Mouse (Mus musculus) brain, embryonic 14.5 days (tissue): ENCODE data around the gene Myo1f. TPM values are rescaled to one million over a fixed set of nuclear protein-coding genes. Genes with fewer than 3 reads are reported as not detected.

Experiments used
- DNase-seq: peaks from one replicate; pipeline ENCODE4 v3.0.0-alpha.2; 2011; ENCODE audit warnings: low read depth
- CTCF ChIP-seq: fragments of 200-500 bp; IDR thresholded peaks from 2 replicates; pipeline ENCODE4 v1.5.1; 2012; ENCODE audit warnings: inconsistent platforms, mild to moderate bottlenecking, moderate library complexity, borderline replicate concordance; ENCODE audit not compliant: insufficient read depth, insufficient read length; ENCODE audit errors: extremely low read depth
- POLR2A ChIP-seq: fragments of 200-500 bp; IDR thresholded peaks from 2 replicates; pipeline ENCODE4 v1.6.1; 2012; ENCODE audit warnings: mild to moderate bottlenecking, inconsistent platforms, borderline replicate concordance; ENCODE audit not compliant: poor library complexity, insufficient read depth, insufficient read length, severe bottlenecking; ENCODE audit errors: extremely low read depth
- polyA plus RNA-seq: library from polyadenylated mRNA; depleted of rRNA; stranded (reverse); fragments of >200 nt; gene quantifications from 2 replicates; pipeline ENCODE4 v1.2.3, GENCODE M21; 2012

Myo1f gene
- polyA plus RNA-seq, 1 experiment = 1.6 TPM

GRCm38 (mm10) chr17:33549212-33549611 lies 6.3 kb upstream of the Myo1f start:
- TF ChIP-seq CTCF = no peak
- no peak for TF ChIP-seq POLR2A
- no peak for DNase-seq

GRCm38 (mm10) chr17:33550388-33550787 lies 5.1 kb upstream of the Myo1f start:
- TF ChIP-seq POLR2A = no peak
- no peak for TF ChIP-seq CTCF

GRCm38 (mm10) chr17:33552113-33552512 lies 3.4 kb upstream of the Myo1f start:
- TF ChIP-seq CTCF (no peak), POLR2A (no peak)
- DNase-seq = no peak

More at GRCm38 (mm10) chr17:33550388-33550787, 5.1 kb upstream of the Myo1f start:
- DNase-seq = no peak

GRCm38 (mm10) chr17:33552964-33553363 lies 2.5 kb upstream of the Myo1f start:
- no peak for TF ChIP-seq POLR2A
- TF ChIP-seq CTCF = peak; percentile 58
- peak; percentile 40 for DNase-seq

- TF ChIP-seq POLR2A = no peak
- TF ChIP-seq CTCF = no peak
- no peak for DNase-seq
Measured at GRCm38 (mm10) chr17:33554536-33554935, 971 bp upstream of the Myo1f start.

- no peak for DNase-seq
- TF ChIP-seq CTCF = no peak
- TF ChIP-seq POLR2A = no peak
Measured at GRCm38 (mm10) chr17:33557922-33558321, 2.4 kb downstream of the Myo1f start.

- TF ChIP-seq POLR2A = no peak
- TF ChIP-seq CTCF = no peak
- no peak for DNase-seq
Measured at GRCm38 (mm10) chr17:33563527-33564076, 8.1 kb downstream of the Myo1f start.

- DNase-seq = no peak
- TF ChIP-seq POLR2A (no peak), CTCF (no peak)
Measured at GRCm38 (mm10) chr17:33564599-33564998, 9.1 kb downstream of the Myo1f start.

GRCm38 (mm10) chr17:33566182-33566581 lies 10.7 kb downstream of the Myo1f start:
- no peak for DNase-seq
- TF ChIP-seq POLR2A = no peak
- TF ChIP-seq CTCF = no peak

- TF ChIP-seq CTCF (no peak), POLR2A (no peak)
- DNase-seq = no peak
Measured at GRCm38 (mm10) chr17:33584061-33584460, 28.6 kb downstream of the Myo1f start.

- DNase-seq = no peak
- TF ChIP-seq CTCF (no peak), POLR2A (no peak)
Measured at GRCm38 (mm10) chr17:33586011-33586410, 30.5 kb downstream of the Myo1f start.

- TF ChIP-seq POLR2A = no peak
- TF ChIP-seq CTCF = peak; percentile 14; the same call in 1 of the 2 replicates
- no peak for DNase-seq
Measured at GRCm38 (mm10) chr17:33597271-33597670, 41.8 kb downstream of the Myo1f start.

- TF ChIP-seq CTCF = no peak
- TF ChIP-seq POLR2A = no peak
- DNase-seq = no peak
Measured at GRCm38 (mm10) chr17:33598506-33598905, 43.0 kb downstream of the Myo1f start.
